17 mouse cellular contexts compared by ENCODE assay signal in the genomic region with DNA sequence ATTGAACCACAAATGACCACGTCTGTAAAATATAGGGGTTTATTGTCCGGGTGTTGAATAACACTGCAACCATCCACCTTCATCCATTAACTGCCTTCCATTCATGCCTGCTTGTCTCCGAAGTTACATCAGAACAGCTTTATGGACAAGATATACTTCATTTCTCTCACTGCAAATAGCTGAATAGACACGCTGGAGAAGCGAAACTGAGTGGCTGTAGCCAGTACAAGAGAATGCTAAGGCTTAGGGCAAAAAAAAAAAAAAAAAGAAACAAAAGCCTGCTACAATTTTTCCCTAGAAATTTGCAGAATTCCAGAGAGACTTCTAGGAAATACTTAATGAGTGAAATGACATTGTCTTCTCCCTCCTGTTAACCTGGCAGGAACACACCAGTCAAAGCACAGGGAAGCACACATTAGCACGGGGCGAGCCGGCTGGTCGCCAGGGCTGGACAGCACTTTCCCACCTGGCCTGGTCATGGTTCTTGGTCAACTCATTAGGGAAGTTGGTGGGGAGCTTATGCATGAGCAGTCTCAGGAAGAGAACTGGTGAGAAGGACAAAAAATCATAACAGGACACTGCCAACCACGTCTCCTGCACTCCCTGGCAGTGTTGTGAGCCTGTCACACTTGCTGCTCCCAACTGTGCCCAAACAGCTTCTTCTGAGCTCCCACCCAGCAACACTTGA.
DNase-seq lines count a peak whose midpoint lies in the region; ATAC-seq and TF ChIP-seq lines count a peak whose summit lies in the region.
"Had no signal": no experiment of that assay in that cellular context is flagged by ENCODE, and none has a peak within 500 bp of the region (broad histone marks: within the 10 kb centered on the region; RNA-seq: fewer than 3 reads in every experiment).

No protein-coding gene starts in this region.

- no peak overlapping the region for H3K4me3 ChIP-seq in kidney, embryonic 15.5 days (replicated peaks)
- H3K4me3 ChIP-seq in kidney, postnatal 0 days (replicated peaks; ENCODE audit: low read depth, low read length): no peak overlapping the region
- H3K4me3 ChIP-seq in lung, adult 2 months (replicated peaks; ENCODE audit: extremely low read depth, low read depth, low read length): no peak overlapping the region
- H3K4me3 ChIP-seq: forebrain, embryonic 10.5 days; heart, embryonic 13.5 days; intestine, embryonic 15.5 days; limb, embryonic 15.5 days; midbrain, embryonic 13.5 days had no signal

- 30% methylated on average over 10 of the region's 10 CpGs for WGBS in kidney, embryonic 15.5 days
- 33% methylated on average over 10 of the region's 10 CpGs for WGBS in kidney, postnatal 0 days
- WGBS in lung, adult 2 months: 79% methylated on average over 10 of the region's 10 CpGs

- H3K4me2 ChIP-seq in kidney, embryonic 15.5 days: peak overlapping the region; percentile 20
- H3K4me2 ChIP-seq in kidney, postnatal 0 days (ENCODE audit: low read length): peak overlapping the region; percentile 15; the same call in 1 of the 2 replicates
- H3K4me2 ChIP-seq: heart, embryonic 13.5 days; intestine, embryonic 15.5 days; limb, embryonic 15.5 days; midbrain, embryonic 13.5 days had no signal

- in situ Hi-C loops in Patski (cut with MboI; ENCODE audit: low pct_unique_long_range_greater_than_20kb): no loop called here

- POLR2A ChIA-PET in Patski (lab: Charles Lee): no interaction called here

- no peaks in the 10 kb centered on the region for H3K9me3 ChIP-seq in kidney, embryonic 15.5 days (replicated peaks)
- no peaks in the 10 kb centered on the region for H3K9me3 ChIP-seq in kidney, postnatal 0 days (replicated peaks; ENCODE audit: low read length)
- H3K9me3 ChIP-seq: heart, embryonic 13.5 days; intestine, embryonic 15.5 days; limb, embryonic 15.5 days; midbrain, embryonic 13.5 days had no signal

- no peak overlapping the region for H3K9ac ChIP-seq in kidney, embryonic 15.5 days
- no peak overlapping the region for H3K9ac ChIP-seq in kidney, postnatal 0 days (ENCODE audit: low read depth, low read length)
- H3K9ac ChIP-seq: heart, embryonic 13.5 days; intestine, embryonic 15.5 days; limb, embryonic 15.5 days; liver, postnatal 0 days; midbrain, embryonic 13.5 days had no signal

- no peak for TF ChIP-seq CTCF in Patski (IDR thresholded peaks at IDR 0.05)
- no peak for TF ChIP-seq CTCF in kidney, postnatal 0 days (IDR thresholded peaks at IDR 0.05; ENCODE audit: low read depth)
- TF ChIP-seq CTCF in lung, adult 2 months (IDR thresholded peaks at IDR 0.05; ENCODE audit: insufficient read depth, low read length): no peak

- CTCF ChIA-PET in Patski (lab: Charles Lee): no interaction called here

- H3K36me3 ChIP-seq in kidney, embryonic 15.5 days: no peaks in the 10 kb centered on the region
- H3K36me3 ChIP-seq in kidney, postnatal 0 days (ENCODE audit: insufficient read depth, low read length): no peaks in the 10 kb centered on the region
- H3K36me3 ChIP-seq: forebrain, embryonic 10.5 days; heart, embryonic 13.5 days; intestine, embryonic 15.5 days; limb, embryonic 15.5 days; midbrain, embryonic 13.5 days had no signal

- DNase-seq in kidney, postnatal 10 days: no peak
- peak; percentile 10 for DNase-seq in Patski (ENCODE audit: low read depth, low spot score)
- DNase-seq in cerebellum, adult 18-20 months: peak; percentile 64 to 66
- peak; percentile 40 for DNase-seq in kidney, postnatal 0 days (ENCODE audit: low spot score)
- no peak for DNase-seq in thymus, adult 18-20 months
- no peak for DNase-seq in lung, adult 2 months
- DNase-seq: gastrocnemius, postnatal 36 days; heart, postnatal 4 days; liver, postnatal 0 days; right cerebral cortex, postnatal 4 days had no signal

- TF ChIP-seq POLR2A in lung, adult 2 months (IDR thresholded peaks at IDR 0.05; ENCODE audit: borderline replicate concordance, extremely low read depth, low read depth, low read length): no peak

- peak; percentile 88 for ATAC-seq in kidney, embryonic 15.5 days (replicated peaks; ENCODE audit: low FRiP score)
- peak; percentile 76 for ATAC-seq in Patski
- ATAC-seq in kidney, postnatal 0 days (replicated peaks; ENCODE audit: low FRiP score, low read depth): peak; percentile 69
- ATAC-seq: intestine, embryonic 15.5 days; liver, postnatal 0 days; midbrain, embryonic 13.5 days had no signal

- no peaks in the 10 kb centered on the region for H3K27me3 ChIP-seq in kidney, embryonic 15.5 days
- no peaks in the 10 kb centered on the region for H3K27me3 ChIP-seq in Patski
- no peaks in the 10 kb centered on the region for H3K27me3 ChIP-seq in kidney, postnatal 0 days (ENCODE audit: insufficient read depth, low read length)
- H3K27me3 ChIP-seq: heart, embryonic 13.5 days; intestine, embryonic 15.5 days; limb, embryonic 15.5 days had no signal

- H3K4me1 ChIP-seq in kidney, embryonic 15.5 days: peaks cover 14% of the 10 kb centered on the region
- 0 out of 2 replicates have a peak, but pooled peaks cover 4% of the 10 kb centered on the region for H3K4me1 ChIP-seq in kidney, postnatal 0 days (replicated peaks; ENCODE audit: insufficient read depth, low read length)
- no peaks in the 10 kb centered on the region; the same call in none of the 2 replicates for H3K4me1 ChIP-seq in lung, adult 2 months (ENCODE audit: control insufficient read depth, insufficient read depth, low read length)
- H3K4me1 ChIP-seq: heart, embryonic 13.5 days; intestine, embryonic 15.5 days; midbrain, embryonic 13.5 days had no signal

- peak overlapping the region; percentile 41; the same call in 1 of the 2 replicates for H3K27ac ChIP-seq in kidney, embryonic 15.5 days
- peak overlapping the region; percentile 34; the same call in 1 of the 2 replicates for H3K27ac ChIP-seq in kidney, postnatal 0 days
- H3K27ac ChIP-seq: forebrain, embryonic 10.5 days; heart, embryonic 13.5 days; intestine, embryonic 15.5 days; limb, embryonic 15.5 days; macrophage; midbrain, embryonic 13.5 days had no signal

Comparison
In these comparisons a context has a peak if more than half of its experiments do, and no peak if none do; other contexts are left out.
1. DNase-seq: peak in Patski (single experiment), cerebellum, adult 18-20 months (2 of 2) and kidney, postnatal 0 days (single experiment); none in kidney, postnatal 10 days (single experiment), thymus, adult 18-20 months (0 of 2) and lung, adult 2 months (single experiment).
2. Peak in every context shown above with its lines, with median percentiles within 50 percentile points of each other: ATAC-seq.